In genomic region chr5:128444876-128445275, GRCm38 (mm10) we compare ENCODE assay signal across 34 mouse cellular contexts. TPM values are rescaled to one million over a fixed set of nuclear protein-coding genes. Genes with fewer than 3 reads are reported as not detected.
DNase-seq lines count a peak whose midpoint lies in the region; ATAC-seq and TF ChIP-seq lines count a peak whose summit lies in the region.
"Had no signal": no experiment of that assay in that cellular context is flagged by ENCODE, and none has a peak within 500 bp of the region (broad histone marks: within the 10 kb centered on the region; RNA-seq: fewer than 3 reads in every experiment).

No protein-coding gene starts in this region.

- H3K4me1 ChIP-seq in lung, embryonic 16.5 days (replicated peaks; ENCODE audit: control insufficient read depth, insufficient read depth, low read length) = no peaks in the 10 kb centered on the region
- peaks cover 55% of the 10 kb centered on the region for H3K4me1 ChIP-seq in E14TG2a.4 (replicated peaks; ENCODE audit: low read depth, low read length)
- 0 out of 2 replicates have a peak, but pooled peaks cover 3% of the 10 kb centered on the region for H3K4me1 ChIP-seq in hindbrain, embryonic 16.5 days (ENCODE audit: control insufficient read depth, insufficient read depth, low read depth, low read length)
- no peaks in the 10 kb centered on the region for H3K4me1 ChIP-seq in heart, embryonic 12.5 days (replicated peaks)

- H3K4me3 ChIP-seq in lung, embryonic 16.5 days (ENCODE audit: low read length) = no peak overlapping the region
- H3K4me3 ChIP-seq in E14TG2a.4 (replicated peaks; ENCODE audit: low read length) = 0 out of 2 replicates have a peak overlapping the region, but pooled peaks have one; percentile 39
- no peak overlapping the region for H3K4me3 ChIP-seq in hindbrain, embryonic 16.5 days (ENCODE audit: low read length)
- H3K4me3 ChIP-seq in heart, embryonic 12.5 days = no peak overlapping the region
- H3K4me3 ChIP-seq: embryonic facial prominence, embryonic 15.5 days had no signal

- H3K9me3 ChIP-seq in lung, embryonic 16.5 days (ENCODE audit: control insufficient read depth, low read length) = no peaks in the 10 kb centered on the region
- no peaks in the 10 kb centered on the region for H3K9me3 ChIP-seq in E14TG2a.4 (ENCODE audit: low read length)
- H3K9me3 ChIP-seq in hindbrain, embryonic 16.5 days (ENCODE audit: control insufficient read depth, low read length) = no peaks in the 10 kb centered on the region
- H3K9me3 ChIP-seq in heart, embryonic 12.5 days (replicated peaks) = 0 out of 2 replicates have a peak, but pooled peaks cover 3% of the 10 kb centered on the region
- H3K9me3 ChIP-seq: embryonic facial prominence, embryonic 10.5 days; embryonic facial prominence, embryonic 15.5 days; forebrain, embryonic 12.5 days; neural tube, embryonic 15.5 days had no signal

- H3K9ac ChIP-seq in lung, embryonic 16.5 days (ENCODE audit: low read length) = no peak overlapping the region
- no peak overlapping the region for H3K9ac ChIP-seq in hindbrain, embryonic 16.5 days (ENCODE audit: low read depth, low read length)
- H3K9ac ChIP-seq in heart, embryonic 12.5 days = no peak overlapping the region
- H3K9ac ChIP-seq: embryonic facial prominence, embryonic 15.5 days; forebrain, embryonic 12.5 days; forebrain, postnatal 0 days; liver, embryonic 14.5 days had no signal

- H3K27ac ChIP-seq in lung, embryonic 16.5 days (ENCODE audit: low read length) = no peak overlapping the region
- no peak overlapping the region for H3K27ac ChIP-seq in hindbrain, embryonic 16.5 days (ENCODE audit: low read depth, low read length)
- no peak overlapping the region for H3K27ac ChIP-seq in heart, embryonic 12.5 days (ENCODE audit: poor library complexity, severe bottlenecking)
- H3K27ac ChIP-seq: embryonic facial prominence, embryonic 10.5 days; embryonic facial prominence, embryonic 15.5 days; forebrain, embryonic 12.5 days; liver, embryonic 14.5 days; neural tube, embryonic 15.5 days; stomach, postnatal 0 days had no signal

- TF ChIP-seq CTCF in E14TG2a.4 (conservative IDR thresholded peaks at IDR 0.05; ENCODE audit: low read length) = no peak

- H3K27me3 ChIP-seq in lung, embryonic 16.5 days (ENCODE audit: control insufficient read depth, insufficient read depth, low read depth, low read length) = peaks cover 10% of the 10 kb centered on the region
- peaks cover 7% of the 10 kb centered on the region; the same call in 1 of the 2 replicates for H3K27me3 ChIP-seq in E14TG2a.4 (ENCODE audit: insufficient read depth, low read length)
- peaks cover 17% of the 10 kb centered on the region for H3K27me3 ChIP-seq in hindbrain, embryonic 16.5 days (replicated peaks; ENCODE audit: control insufficient read depth, insufficient read depth, low read length)
- H3K27me3 ChIP-seq in heart, embryonic 12.5 days (replicated peaks) = peaks cover 58% of the 10 kb centered on the region

- no peak for ATAC-seq in lung, embryonic 16.5 days (ENCODE audit: low read depth)
- ATAC-seq in hindbrain, embryonic 16.5 days = no peak
- no peak for ATAC-seq in heart, embryonic 12.5 days (ENCODE audit: insufficient number of reproducible peaks, low FRiP score)
- ATAC-seq: forebrain, postnatal 0 days; intestine, embryonic 16.5 days had no signal

- no peaks in the 10 kb centered on the region for H3K36me3 ChIP-seq in lung, embryonic 16.5 days (ENCODE audit: control insufficient read depth, insufficient read depth, low read length)
- no peaks in the 10 kb centered on the region for H3K36me3 ChIP-seq in E14TG2a.4 (ENCODE audit: insufficient read depth, low read length)
- H3K36me3 ChIP-seq in hindbrain, embryonic 16.5 days (ENCODE audit: control insufficient read depth, insufficient read depth, low read length) = no peaks in the 10 kb centered on the region
- no peaks in the 10 kb centered on the region for H3K36me3 ChIP-seq in heart, embryonic 12.5 days
- H3K36me3 ChIP-seq: embryonic facial prominence, embryonic 10.5 days; embryonic facial prominence, embryonic 15.5 days; forebrain, embryonic 12.5 days; neural tube, embryonic 15.5 days had no signal

- 21% methylated on average over 6 of the region's 6 CpGs for WGBS in lung, embryonic 16.5 days
- 24% methylated on average over 6 of the region's 6 CpGs for WGBS in hindbrain, embryonic 16.5 days
- WGBS in heart, embryonic 12.5 days = 25% methylated on average over 6 of the region's 6 CpGs

- H3K4me2 ChIP-seq in lung, embryonic 16.5 days (ENCODE audit: low read depth, low read length) = 0 out of 2 replicates have a peak overlapping the region, but pooled peaks have one; percentile 44
- H3K4me2 ChIP-seq in hindbrain, embryonic 16.5 days (ENCODE audit: low read length) = peak overlapping the region; percentile 57; the same call in 1 of the 2 replicates
- H3K4me2 ChIP-seq in heart, embryonic 12.5 days = no peak overlapping the region

- peak; percentile 13 for DNase-seq in embryo, embryonic 10.5 days (ENCODE audit: low spot score)
- DNase-seq in embryo, embryonic 9.5 days (ENCODE audit: extremely low spot score) = no peak
- DNase-seq in lung, postnatal 10 days = no peak
- DNase-seq in heart, postnatal 4 days = no peak
- DNase-seq: adrenal gland, postnatal 25 days; cerebellum, adult 11-12 months; cerebellum, postnatal 10 days; forebrain, postnatal 0 days; gastrocnemius, postnatal 10 days; heart, postnatal 14 days; kidney, adult 8-10 months; kidney, postnatal 10 days; layer of hippocampus, postnatal 36 days; left cerebral cortex, postnatal 4 days; liver; lung, adult 2 months; right cerebral cortex, adult 18-20 months; spleen, adult 18-20 months; thymus, adult 2 months; thymus, postnatal 36 days had no signal

RNA-seq across cellular contexts. Expression of gene Tmem132d, which starts 12.0 kb away (rescaled TPM):
- 0.69 and 0.98 TPM in 2 replicates for polyA plus RNA-seq in lung, embryonic 16.5 days (2015; fragmentation: Nextera tagmentation; extraction: Ambion mirVana)
- 3.0 and 4.7 TPM in 2 replicates for polyA plus RNA-seq in hindbrain, embryonic 16.5 days (2015; fragmentation: Nextera tagmentation; extraction: Ambion mirVana)
- polyA plus RNA-seq in heart, embryonic 12.5 days (2016; fragmentation: Nextera tagmentation; extraction: Ambion mirVana) = 0.32 TPM in 1 of 2 replicates, not detected in the other
- total RNA-seq in heart, postnatal 4 days (2021) = under 1 TPM in 1 of 2 experiments, not detected in 1; 0.14 TPM
- total RNA-seq: adrenal gland, postnatal 25 days; common myeloid progenitor, adult 5-6 weeks; heart, adult 8-10 months; megakaryocyte progenitor cell, adult 5-6 weeks had no signal
- polyA plus RNA-seq: intestine, embryonic 16.5 days had no signal
